Mouse (Mus musculus): ENCODE measurements around the gene Cfap45. TPM values are rescaled to one million over a fixed set of nuclear protein-coding genes. Genes with fewer than 3 reads are reported as not detected.

Cfap45 gene
- polyA plus RNA-seq, 1 experiment from 2014 or later = 0.77 TPM

GRCm38 (mm10) chr1:172567758-172568157, 47.2 kb downstream of the Cfap45 start:
- no peak for TF ChIP-seq CTCF (IDR thresholded peaks at IDR 0.05; ENCODE audit: low read depth)
- H3K36me3 ChIP-seq (ENCODE audit: control insufficient read depth, insufficient read depth) = no peaks in the 10 kb centered on the region
- H3K9ac ChIP-seq (ENCODE audit: low read depth, low read length) = no peak overlapping the region
- H3K4me1 ChIP-seq (replicated peaks; ENCODE audit: control insufficient read depth, insufficient read depth, low read length) = no peaks in the 10 kb centered on the region
- H3K4me3 ChIP-seq (ENCODE audit: low read depth, low read length) = no peak overlapping the region
- H3K4me2 ChIP-seq (replicated peaks; ENCODE audit: low read depth) = no peak overlapping the region
- no peaks in the 10 kb centered on the region for H3K9me3 ChIP-seq (ENCODE audit: control insufficient read depth)
- ATAC-seq = no peak
- peaks cover 5% of the 10 kb centered on the region; the same call in 1 of the 2 replicates for H3K27me3 ChIP-seq (replicated peaks; ENCODE audit: control insufficient read depth, insufficient read depth, low read length)
- 42% methylated on average over 4 of the region's 4 CpGs for WGBS
- H3K27ac ChIP-seq (ENCODE audit: low read depth, low read length) = no peak overlapping the region

GRCm38 (mm10) chr1:172580116-172580515, 59.5 kb downstream of the Cfap45 start:
- Histone ChIP-seq H3K4me2 (replicated peaks; ENCODE audit: low read depth) (no peak overlapping the region), H3K4me1 (replicated peaks; ENCODE audit: control insufficient read depth, insufficient read depth, low read length) (no peaks in the 10 kb centered on the region), H3K4me3 (ENCODE audit: low read depth, low read length) (no peak overlapping the region), H3K27me3 (replicated peaks; ENCODE audit: control insufficient read depth, insufficient read depth, low read length) (0 out of 2 replicates have a peak, but pooled peaks cover 6% of the 10 kb centered on the region), H3K9ac (ENCODE audit: low read depth, low read length) (no peak overlapping the region), H3K27ac (ENCODE audit: low read depth, low read length) (no peak overlapping the region), H3K9me3 (ENCODE audit: control insufficient read depth) (no peaks in the 10 kb centered on the region), H3K36me3 (ENCODE audit: control insufficient read depth, insufficient read depth) (no peaks in the 10 kb centered on the region)
- 51% methylated on average over 6 of the region's 6 CpGs for WGBS
- ATAC-seq = no peak
- no peak for TF ChIP-seq CTCF (IDR thresholded peaks at IDR 0.05; ENCODE audit: low read depth)

- Histone ChIP-seq H3K4me1 (replicated peaks; ENCODE audit: control insufficient read depth, insufficient read depth, low read length) (no peaks in the 10 kb centered on the region), H3K4me3 (ENCODE audit: low read depth, low read length) (no peak overlapping the region), H3K9ac (ENCODE audit: low read depth, low read length) (no peak overlapping the region), H3K27ac (ENCODE audit: low read depth, low read length) (no peak overlapping the region), H3K4me2 (replicated peaks; ENCODE audit: low read depth) (no peak overlapping the region), H3K27me3 (replicated peaks; ENCODE audit: control insufficient read depth, insufficient read depth, low read length) (0 out of 2 replicates have a peak, but pooled peaks cover 14% of the 10 kb centered on the region), H3K9me3 (ENCODE audit: control insufficient read depth) (no peaks in the 10 kb centered on the region), H3K36me3 (ENCODE audit: control insufficient read depth, insufficient read depth) (no peaks in the 10 kb centered on the region)
- WGBS = 85% methylated on average over 8 of the region's 8 CpGs
- ATAC-seq = no peak
- no peak for TF ChIP-seq CTCF (IDR thresholded peaks at IDR 0.05; ENCODE audit: low read depth)
Observed at GRCm38 (mm10) chr1:172582436-172582835, 61.8 kb downstream of the Cfap45 start.

- no peak for ATAC-seq
- H3K36me3 ChIP-seq (ENCODE audit: control insufficient read depth, insufficient read depth) = no peaks in the 10 kb centered on the region
- no peaks in the 10 kb centered on the region for H3K9me3 ChIP-seq (ENCODE audit: control insufficient read depth)
Observed at GRCm38 (mm10) chr1:172584271-172584670, 63.7 kb downstream of the Cfap45 start.

GRCm38 (mm10) chr1:172585026-172585425, 64.4 kb downstream of the Cfap45 start:
- no peaks in the 10 kb centered on the region for H3K36me3 ChIP-seq (ENCODE audit: control insufficient read depth, insufficient read depth)
- H3K4me1 ChIP-seq (replicated peaks; ENCODE audit: control insufficient read depth, insufficient read depth, low read length) = no peaks in the 10 kb centered on the region
- no peak for ATAC-seq
- WGBS = 54% methylated on average over 4 of the region's 4 CpGs
- no peak overlapping the region for H3K9ac ChIP-seq (ENCODE audit: low read depth, low read length)
- H3K27me3 ChIP-seq (replicated peaks; ENCODE audit: control insufficient read depth, insufficient read depth, low read length) = 0 out of 2 replicates have a peak, but pooled peaks cover 14% of the 10 kb centered on the region
- TF ChIP-seq CTCF (IDR thresholded peaks at IDR 0.05; ENCODE audit: low read depth) = no peak
- H3K27ac ChIP-seq (ENCODE audit: low read depth, low read length) = no peak overlapping the region
- no peak overlapping the region for H3K4me3 ChIP-seq (ENCODE audit: low read depth, low read length)
- no peaks in the 10 kb centered on the region for H3K9me3 ChIP-seq (ENCODE audit: control insufficient read depth)
- no peak overlapping the region for H3K4me2 ChIP-seq (replicated peaks; ENCODE audit: low read depth)

More at GRCm38 (mm10) chr1:172584271-172584670, 63.7 kb downstream of the Cfap45 start:
- Histone ChIP-seq H3K27ac (ENCODE audit: low read depth, low read length) (no peak overlapping the region), H3K4me2 (replicated peaks; ENCODE audit: low read depth) (no peak overlapping the region), H3K4me1 (replicated peaks; ENCODE audit: control insufficient read depth, insufficient read depth, low read length) (no peaks in the 10 kb centered on the region), H3K4me3 (ENCODE audit: low read depth, low read length) (no peak overlapping the region), H3K27me3 (replicated peaks; ENCODE audit: control insufficient read depth, insufficient read depth, low read length) (0 out of 2 replicates have a peak, but pooled peaks cover 14% of the 10 kb centered on the region), H3K9ac (ENCODE audit: low read depth, low read length) (no peak overlapping the region)
- TF ChIP-seq CTCF (IDR thresholded peaks at IDR 0.05; ENCODE audit: low read depth) = no peak
- 86% methylated on average over 6 of the region's 6 CpGs for WGBS

GRCm38 (mm10) chr1:172585612-172586567, 65.3 kb downstream of the Cfap45 start:
- Histone ChIP-seq H3K4me1 (replicated peaks; ENCODE audit: control insufficient read depth, insufficient read depth, low read length) (no peaks in the 10 kb centered on the region), H3K4me2 (replicated peaks; ENCODE audit: low read depth) (no peak overlapping the region), H3K27me3 (replicated peaks; ENCODE audit: control insufficient read depth, insufficient read depth, low read length) (0 out of 2 replicates have a peak, but pooled peaks cover 14% of the 10 kb centered on the region), H3K4me3 (ENCODE audit: low read depth, low read length) (no peak overlapping the region), H3K9ac (ENCODE audit: low read depth, low read length) (no peak overlapping the region), H3K36me3 (ENCODE audit: control insufficient read depth, insufficient read depth) (no peaks in the 10 kb centered on the region), H3K9me3 (ENCODE audit: control insufficient read depth) (no peaks in the 10 kb centered on the region), H3K27ac (ENCODE audit: low read depth, low read length) (no peak overlapping the region)
- 31% methylated on average over 26 of the region's 26 CpGs for WGBS
- no peak for TF ChIP-seq CTCF (IDR thresholded peaks at IDR 0.05; ENCODE audit: low read depth)
- no peak for ATAC-seq
